Mouse (Mus musculus) liver, adult 2 months (tissue): ENCODE measurements around the gene Cbx5.

Experiments used
- CTCF ChIP-seq: fragments of 200-500 bp; IDR thresholded peaks from 2 replicates; pipeline ENCODE4 v1.5.1; 2011; ENCODE audit warnings: low read depth, low read length, control low read depth
- POLR2A ChIP-seq: fragments of 200-500 bp; IDR thresholded peaks from 2 replicates; pipeline ENCODE4 v1.6.1; 2011; ENCODE audit warnings: low read length, control low read depth; ENCODE audit not compliant: insufficient read depth; ENCODE audit errors: extremely low read depth

DNA sequence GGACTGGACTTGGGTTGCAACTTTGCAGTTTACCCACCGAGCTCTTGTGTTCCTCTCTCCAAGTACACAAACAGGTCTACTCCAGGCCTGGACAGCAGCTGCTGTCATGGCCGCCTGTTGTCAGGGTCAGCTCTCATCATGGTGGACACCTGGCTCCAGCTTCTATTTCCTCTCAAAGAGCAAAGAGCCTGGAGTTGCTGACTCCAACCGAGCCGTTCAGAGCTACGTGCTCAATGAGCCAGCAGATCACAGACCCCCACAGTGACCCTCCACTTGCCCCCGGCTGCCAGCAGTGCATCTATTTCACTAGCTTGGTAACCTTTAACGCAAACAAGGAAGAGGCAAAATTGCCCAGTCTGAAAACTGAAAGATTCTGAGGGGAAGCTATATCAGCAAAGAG, 49.5 kb downstream of the Cbx5 start:
- no peak for TF ChIP-seq CTCF
- TF ChIP-seq POLR2A: no peak
